Mouse (Mus musculus): Measurements from ENCODE around the gene Mipol1. TPM values are rescaled to one million over a fixed set of nuclear protein-coding genes. Genes with fewer than 3 reads are reported as not detected.

Mipol1 gene
- polyA plus RNA-seq, 1 experiment from 2014 or later = 3.8 TPM

- H3K9ac ChIP-seq (ENCODE audit: low read depth, low read length) = no peak overlapping the region
- H3K4me1 ChIP-seq (ENCODE audit: control insufficient read depth, insufficient read depth, low read length) = peaks cover 6% of the 10 kb centered on the region; the same call in 1 of the 2 replicates
- 89% methylated on average over 4 of the region's 8 CpGs for WGBS
- no peaks in the 10 kb centered on the region for H3K27me3 ChIP-seq (ENCODE audit: control insufficient read depth, insufficient read depth, low read depth, low read length)
- H3K9me3 ChIP-seq (replicated peaks; ENCODE audit: control insufficient read depth, low read length, poor library complexity, severe bottlenecking) = no peaks in the 10 kb centered on the region
- no peak for ATAC-seq
- no peaks in the 10 kb centered on the region for H3K36me3 ChIP-seq (ENCODE audit: control insufficient read depth, insufficient read depth, low read length)
- H3K4me2 ChIP-seq (ENCODE audit: low read length) = no peak overlapping the region
- H3K4me3 ChIP-seq (ENCODE audit: low read depth, low read length) = no peak overlapping the region
- no peak overlapping the region for H3K27ac ChIP-seq (ENCODE audit: low read length)
These were observed 2.5 kb upstream of the Mipol1 start for GRCm38 (mm10) chr12:57227776-57228175.

GRCm38 (mm10) chr12:57229703-57230102 lies 524 bp upstream of the Mipol1 start:
- no peaks in the 10 kb centered on the region for H3K27me3 ChIP-seq (ENCODE audit: control insufficient read depth, insufficient read depth, low read depth, low read length)
- peaks cover 6% of the 10 kb centered on the region; the same call in 1 of the 2 replicates for H3K4me1 ChIP-seq (ENCODE audit: control insufficient read depth, insufficient read depth, low read length)
- H3K36me3 ChIP-seq (ENCODE audit: control insufficient read depth, insufficient read depth, low read length) = no peaks in the 10 kb centered on the region
- H3K27ac ChIP-seq (ENCODE audit: low read length) = peak overlapping the region; percentile 77
- 34% methylated on average over 4 of the region's 4 CpGs for WGBS
- peak; percentile 9 for ATAC-seq
- no peaks in the 10 kb centered on the region for H3K9me3 ChIP-seq (replicated peaks; ENCODE audit: control insufficient read depth, low read length, poor library complexity, severe bottlenecking)
- peak overlapping the region; percentile 92 for H3K4me3 ChIP-seq (ENCODE audit: low read depth, low read length)
- peak overlapping the region; percentile 82 for H3K4me2 ChIP-seq (ENCODE audit: low read length)
- H3K9ac ChIP-seq (ENCODE audit: low read depth, low read length) = peak overlapping the region; percentile 85

DNA sequence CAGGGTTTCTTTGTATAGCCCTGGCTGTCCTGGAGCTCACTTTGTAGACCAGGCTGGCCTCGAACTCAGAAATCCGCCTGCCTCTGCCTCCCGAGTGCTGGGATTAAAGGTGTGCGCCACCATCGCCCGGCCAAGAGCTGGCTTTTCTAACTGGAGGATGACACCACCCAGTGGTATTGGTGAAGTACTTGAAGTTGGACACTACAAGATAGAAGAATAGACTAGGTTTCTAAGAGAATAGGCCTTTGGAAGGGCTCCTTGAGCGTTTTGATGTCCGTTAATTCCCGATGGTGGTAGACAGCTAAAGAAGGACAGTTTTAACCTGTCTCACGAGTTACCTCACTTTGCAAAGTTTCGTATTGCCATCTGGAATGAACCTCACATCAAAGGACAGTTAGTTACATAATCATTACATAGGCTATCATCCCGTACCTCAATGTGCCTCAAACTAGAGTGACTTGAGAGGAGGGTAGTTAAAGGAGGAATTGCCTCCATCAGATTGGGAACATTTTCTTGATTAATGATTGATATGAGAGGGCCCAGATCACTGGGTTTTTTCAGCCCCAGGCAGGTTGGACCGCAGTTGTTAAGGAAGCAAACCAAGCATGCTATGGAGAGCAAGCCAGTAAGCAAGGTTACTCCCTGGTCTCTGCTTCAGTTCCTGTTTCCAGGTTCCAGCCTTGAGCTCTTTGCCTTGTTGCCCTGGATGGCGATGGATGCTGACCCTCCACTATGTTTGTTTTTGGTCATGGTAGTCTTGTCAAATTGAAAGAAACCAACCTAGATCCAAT lies 1.1 kb downstream of the Mipol1 start:
- peak overlapping the region; percentile 82 for H3K4me2 ChIP-seq (ENCODE audit: low read length)
- no peak overlapping the region for H3K27ac ChIP-seq (ENCODE audit: low read length)
- H3K4me3 ChIP-seq (ENCODE audit: low read depth, low read length) = peak overlapping the region; percentile 92
- peak; percentile 12; the same call in 1 of the 2 replicates for ATAC-seq
- peak overlapping the region; percentile 85 for H3K9ac ChIP-seq (ENCODE audit: low read depth, low read length)
- H3K27me3 ChIP-seq (ENCODE audit: control insufficient read depth, insufficient read depth, low read depth, low read length) = no peaks in the 10 kb centered on the region
- H3K4me1 ChIP-seq (ENCODE audit: control insufficient read depth, insufficient read depth, low read length) = peaks cover 6% of the 10 kb centered on the region; the same call in 1 of the 2 replicates
- WGBS = 81% methylated on average over 14 of the region's 14 CpGs
- no peaks in the 10 kb centered on the region for H3K9me3 ChIP-seq (replicated peaks; ENCODE audit: control insufficient read depth, low read length, poor library complexity, severe bottlenecking)
- no peaks in the 10 kb centered on the region for H3K36me3 ChIP-seq (ENCODE audit: control insufficient read depth, insufficient read depth, low read length)

GRCm38 (mm10) chr12:57233386-57233785 lies 3.2 kb downstream of the Mipol1 start:
- WGBS = 81% methylated on average over 5 of the region's 5 CpGs
- Histone ChIP-seq H3K27ac (ENCODE audit: low read length) (no peak overlapping the region), H3K4me2 (ENCODE audit: low read length) (no peak overlapping the region), H3K9me3 (replicated peaks; ENCODE audit: control insufficient read depth, low read length, poor library complexity, severe bottlenecking) (no peaks in the 10 kb centered on the region), H3K27me3 (ENCODE audit: control insufficient read depth, insufficient read depth, low read depth, low read length) (no peaks in the 10 kb centered on the region), H3K4me1 (ENCODE audit: control insufficient read depth, insufficient read depth, low read length) (peaks cover 6% of the 10 kb centered on the region; the same call in 1 of the 2 replicates), H3K4me3 (ENCODE audit: low read depth, low read length) (no peak overlapping the region), H3K36me3 (ENCODE audit: control insufficient read depth, insufficient read depth, low read length) (peaks cover 3% of the 10 kb centered on the region), H3K9ac (ENCODE audit: low read depth, low read length) (no peak overlapping the region)
- ATAC-seq = no peak

DNA sequence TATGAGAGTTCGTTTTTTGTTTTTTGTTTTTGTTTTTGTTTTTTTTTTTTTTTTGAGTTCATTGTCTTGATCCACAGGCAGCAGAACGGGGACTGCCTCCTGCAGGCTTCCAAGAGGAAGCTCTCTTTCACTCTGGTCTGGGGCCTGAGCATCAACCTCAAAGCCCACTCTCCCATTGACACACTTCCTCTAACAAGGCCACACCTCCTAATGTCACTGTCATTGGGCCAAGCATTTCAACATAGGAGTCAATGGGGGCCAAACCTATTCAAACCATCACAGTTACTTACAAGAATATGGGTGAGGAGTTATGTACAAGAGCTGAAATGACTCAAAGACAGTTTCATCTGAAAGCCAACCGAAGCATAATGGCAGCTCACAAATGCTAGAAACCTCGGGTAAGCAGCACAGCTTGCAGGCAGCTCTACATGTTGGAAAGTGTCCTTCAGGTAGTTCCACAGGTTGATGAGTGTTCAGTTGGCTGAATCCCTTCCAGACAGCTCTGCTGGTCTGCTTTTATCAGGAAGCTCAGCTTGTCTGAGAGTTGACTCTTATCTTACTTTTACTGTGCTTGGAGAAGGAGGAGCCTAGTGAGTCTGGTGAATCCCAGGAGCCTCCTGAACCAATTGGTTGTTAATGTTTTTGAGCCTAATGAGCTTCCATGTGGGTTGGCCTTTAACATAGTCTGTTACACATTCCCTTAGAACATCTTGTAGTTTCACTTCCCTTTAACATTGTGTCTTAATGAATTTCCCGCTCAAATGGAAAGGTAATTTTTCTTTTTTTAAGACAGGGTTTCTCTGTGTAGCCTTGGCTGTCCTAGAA lies 13.7 kb downstream of the Mipol1 start:
- no peaks in the 10 kb centered on the region for H3K4me1 ChIP-seq (ENCODE audit: control insufficient read depth, insufficient read depth, low read length)
- H3K4me3 ChIP-seq (ENCODE audit: low read depth, low read length) = no peak overlapping the region
- no peak overlapping the region for H3K9ac ChIP-seq (ENCODE audit: low read depth, low read length)
- H3K27ac ChIP-seq (ENCODE audit: low read length) = no peak overlapping the region
- peaks cover 10% of the 10 kb centered on the region for H3K36me3 ChIP-seq (ENCODE audit: control insufficient read depth, insufficient read depth, low read length)
- no peak for ATAC-seq
- 94% methylated on average over 5 of the region's 5 CpGs for WGBS
- H3K27me3 ChIP-seq (ENCODE audit: control insufficient read depth, insufficient read depth, low read depth, low read length) = no peaks in the 10 kb centered on the region
- no peak overlapping the region for H3K4me2 ChIP-seq (ENCODE audit: low read length)
- no peaks in the 10 kb centered on the region for H3K9me3 ChIP-seq (replicated peaks; ENCODE audit: control insufficient read depth, low read length, poor library complexity, severe bottlenecking)

GRCm38 (mm10) chr12:57258572-57258971 lies 28.3 kb downstream of the Mipol1 start:
- no peaks in the 10 kb centered on the region for H3K9me3 ChIP-seq (replicated peaks; ENCODE audit: control insufficient read depth, low read length, poor library complexity, severe bottlenecking)
- H3K27ac ChIP-seq (ENCODE audit: low read length) = no peak overlapping the region
- no peak overlapping the region for H3K4me3 ChIP-seq (ENCODE audit: low read depth, low read length)
- 60% methylated on average over 2 of the region's 2 CpGs for WGBS
- H3K4me2 ChIP-seq (ENCODE audit: low read length) = no peak overlapping the region
- no peaks in the 10 kb centered on the region for H3K4me1 ChIP-seq (ENCODE audit: control insufficient read depth, insufficient read depth, low read length)
- H3K27me3 ChIP-seq (ENCODE audit: control insufficient read depth, insufficient read depth, low read depth, low read length) = no peaks in the 10 kb centered on the region
- H3K36me3 ChIP-seq (ENCODE audit: control insufficient read depth, insufficient read depth, low read length) = no peaks in the 10 kb centered on the region
- H3K9ac ChIP-seq (ENCODE audit: low read depth, low read length) = no peak overlapping the region
- ATAC-seq = no peak

- H3K27ac ChIP-seq (ENCODE audit: low read length) = no peak overlapping the region
- H3K9me3 ChIP-seq (replicated peaks; ENCODE audit: control insufficient read depth, low read length, poor library complexity, severe bottlenecking) = no peaks in the 10 kb centered on the region
- H3K27me3 ChIP-seq (ENCODE audit: control insufficient read depth, insufficient read depth, low read depth, low read length) = no peaks in the 10 kb centered on the region
- H3K4me3 ChIP-seq (ENCODE audit: low read depth, low read length) = no peak overlapping the region
- 73% methylated on average over 1 of the region's 1 CpGs for WGBS
- H3K4me2 ChIP-seq (ENCODE audit: low read length) = no peak overlapping the region
- H3K36me3 ChIP-seq (ENCODE audit: control insufficient read depth, insufficient read depth, low read length) = no peaks in the 10 kb centered on the region
- H3K4me1 ChIP-seq (ENCODE audit: control insufficient read depth, insufficient read depth, low read length) = no peaks in the 10 kb centered on the region
- no peak overlapping the region for H3K9ac ChIP-seq (ENCODE audit: low read depth, low read length)
- ATAC-seq = no peak
These were observed 45.2 kb downstream of the Mipol1 start for GRCm38 (mm10) chr12:57275456-57275855.

- Histone ChIP-seq H3K36me3 (ENCODE audit: control insufficient read depth, insufficient read depth, low read length) (no peaks in the 10 kb centered on the region), H3K27ac (ENCODE audit: low read length) (no peak overlapping the region), H3K9me3 (replicated peaks; ENCODE audit: control insufficient read depth, low read length, poor library complexity, severe bottlenecking) (no peaks in the 10 kb centered on the region), H3K4me2 (ENCODE audit: low read length) (no peak overlapping the region), H3K27me3 (ENCODE audit: control insufficient read depth, insufficient read depth, low read depth, low read length) (no peaks in the 10 kb centered on the region), H3K4me3 (ENCODE audit: low read depth, low read length) (no peak overlapping the region), H3K9ac (ENCODE audit: low read depth, low read length) (no peak overlapping the region), H3K4me1 (ENCODE audit: control insufficient read depth, insufficient read depth, low read length) (no peaks in the 10 kb centered on the region)
- ATAC-seq = peak; percentile 62; the same call in 1 of the 2 replicates
- WGBS = 53% methylated on average over 3 of the region's 3 CpGs
These were observed 51.2 kb downstream of the Mipol1 start for GRCm38 (mm10) chr12:57281155-57282114.

Data from midbrain, embryonic 16.5 days (tissue).